Mouse (Mus musculus) kidney, postnatal 25 days (tissue): ENCODE results near the gene Gm17019.
"Not testable (repeated sequence)": the region's sequence is repeated elsewhere in the genome, so short reads cannot be mapped to it uniquely, and the experiment has no call there.

Experiments
- DNase-seq, 2 experiments: peaks; one replicate each; pipeline ENCODE4 v3.0.0; 2021; ENCODE audit warnings: mixed read lengths in 2 of 2

Gm17019 gene

DNA sequence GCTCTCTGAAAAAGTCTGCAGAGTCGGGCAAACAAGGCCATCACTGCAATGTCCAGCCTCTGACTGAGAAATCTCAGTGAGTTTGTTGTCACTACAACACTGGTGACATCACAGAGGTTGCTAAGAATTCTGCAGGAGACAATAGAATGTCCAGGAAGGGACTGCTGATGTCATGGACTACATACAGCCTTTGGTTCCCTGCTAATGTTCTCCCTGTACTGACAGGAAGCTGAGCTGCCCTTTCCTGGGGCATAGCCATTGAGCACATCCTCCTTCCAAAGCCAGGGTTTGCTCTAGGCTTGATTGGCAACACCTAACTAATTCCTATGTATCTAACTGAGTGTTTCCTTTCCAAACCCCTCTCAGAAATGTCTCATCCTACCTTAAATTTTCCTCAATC lies at the start of gene Gm17019:
Gene Gm17019 (minus strand): TSS at position 101 of the 400 bp plus-strand sequence.
- DNase-seq = not testable (repeated sequence)

DNA sequence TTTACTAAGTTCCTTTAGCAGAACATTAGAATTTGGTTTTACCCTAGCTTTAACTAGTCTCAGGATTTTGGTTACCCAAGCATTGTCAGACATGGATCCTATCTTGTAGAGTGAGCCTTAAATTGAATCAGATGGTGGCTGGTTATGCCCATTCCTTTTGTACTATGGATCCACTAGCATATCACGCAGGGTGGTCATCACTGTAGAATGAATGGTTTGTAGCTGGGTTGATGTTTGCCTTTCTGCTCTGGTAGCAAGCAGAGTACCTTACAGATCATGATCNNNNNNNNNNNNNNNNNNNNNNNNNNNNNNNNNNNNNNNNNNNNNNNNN lies 29.6 kb upstream of the Gm17019 start:
- DNase-seq = not testable (repeated sequence)

DNA sequence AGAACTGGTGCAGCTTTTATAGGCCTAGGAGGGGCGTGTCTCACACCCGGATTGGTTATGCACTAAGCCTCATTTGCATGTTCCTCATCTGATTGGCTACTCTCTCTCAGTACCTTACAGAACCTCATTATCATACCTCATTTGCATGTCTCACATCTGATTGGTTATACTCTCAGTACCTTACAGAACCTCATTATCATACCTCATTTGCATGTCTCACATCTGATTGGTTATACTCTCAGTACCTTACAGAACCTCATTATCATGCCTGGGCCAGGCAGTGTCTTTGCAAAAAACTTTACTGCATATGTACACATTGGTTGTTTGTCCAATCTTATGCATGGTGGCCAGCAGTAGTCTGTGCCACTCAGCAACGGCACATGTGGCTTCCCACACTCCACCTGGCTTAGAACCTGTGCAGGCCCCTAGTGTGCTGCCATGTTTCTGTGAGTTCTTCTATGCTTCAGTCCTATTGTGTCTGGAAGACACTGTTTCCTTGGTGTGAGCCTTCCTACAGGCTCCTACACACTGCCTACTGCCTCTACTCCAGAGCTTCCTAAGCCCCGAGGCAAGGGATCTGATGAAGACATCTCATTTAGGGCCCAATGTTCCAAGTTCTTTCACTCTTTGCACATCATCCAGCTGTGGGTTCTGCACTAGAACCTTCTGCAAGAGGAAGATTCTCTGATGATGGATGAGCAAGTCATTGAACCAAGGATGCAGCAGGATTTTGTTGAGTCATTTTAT lies 29.0 kb upstream of the Gm17019 start:
- not testable (repeated sequence) for DNase-seq

DNA sequence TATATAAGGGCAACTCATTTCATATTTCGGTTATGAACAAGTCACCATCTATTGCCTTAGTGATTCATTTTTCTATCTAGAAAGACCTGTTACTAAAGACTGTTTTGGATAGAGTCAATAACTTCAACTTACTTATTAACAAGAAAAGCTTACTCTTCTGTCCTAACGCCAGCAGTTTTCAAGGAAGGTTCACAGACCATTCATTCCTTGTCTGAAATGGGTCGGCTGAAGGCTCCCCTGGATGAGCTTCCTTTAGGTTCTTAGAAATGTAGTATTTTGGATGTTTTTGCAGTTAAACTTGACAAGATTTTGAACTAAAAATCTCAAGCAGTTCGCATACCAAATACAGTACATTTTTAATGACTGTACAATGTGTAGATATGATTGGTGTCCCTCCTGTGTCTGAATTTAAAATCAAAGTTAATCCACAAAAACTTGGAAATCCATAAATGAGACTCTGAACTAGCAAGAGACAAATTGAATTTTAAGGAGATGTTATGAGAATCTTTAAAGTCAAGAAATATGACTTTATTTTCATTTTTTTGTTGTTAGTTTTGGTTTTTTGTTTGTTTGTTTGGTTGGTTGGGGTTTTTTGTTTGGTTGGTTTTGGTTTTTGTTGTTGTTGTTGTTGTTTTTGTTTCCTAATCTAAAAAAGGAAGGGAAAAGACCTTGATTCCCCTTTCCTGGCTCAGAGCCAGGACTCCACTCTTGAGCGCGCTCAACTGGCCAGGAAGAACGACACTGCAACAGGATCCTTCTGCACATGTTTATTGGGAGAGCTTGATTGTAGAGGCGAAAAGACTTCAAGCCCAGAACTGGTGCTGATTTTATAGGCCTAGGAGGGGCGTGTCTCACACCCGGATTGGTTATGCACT lies 21.6 kb upstream of the Gm17019 start:
- peak; percentile 18 to 43 for DNase-seq

DNA sequence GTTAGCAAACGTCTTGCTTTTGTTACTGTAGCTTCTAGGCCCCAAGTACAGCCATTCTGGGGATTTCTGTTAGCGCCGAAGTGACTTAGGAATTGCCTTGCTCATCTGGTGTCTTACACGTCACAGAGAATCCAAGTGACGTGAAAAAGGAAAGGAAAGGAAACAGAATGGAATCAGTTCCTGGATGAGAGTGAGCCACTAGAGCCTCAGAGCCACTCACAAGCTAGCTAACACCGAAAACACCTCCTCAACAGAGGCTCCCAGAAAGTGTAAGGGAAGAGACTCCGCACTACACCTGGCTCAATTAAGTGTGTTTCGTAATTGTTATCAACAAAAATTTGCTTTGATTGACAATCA lies 20.8 kb upstream of the Gm17019 start:
- not testable (repeated sequence) for DNase-seq

DNA sequence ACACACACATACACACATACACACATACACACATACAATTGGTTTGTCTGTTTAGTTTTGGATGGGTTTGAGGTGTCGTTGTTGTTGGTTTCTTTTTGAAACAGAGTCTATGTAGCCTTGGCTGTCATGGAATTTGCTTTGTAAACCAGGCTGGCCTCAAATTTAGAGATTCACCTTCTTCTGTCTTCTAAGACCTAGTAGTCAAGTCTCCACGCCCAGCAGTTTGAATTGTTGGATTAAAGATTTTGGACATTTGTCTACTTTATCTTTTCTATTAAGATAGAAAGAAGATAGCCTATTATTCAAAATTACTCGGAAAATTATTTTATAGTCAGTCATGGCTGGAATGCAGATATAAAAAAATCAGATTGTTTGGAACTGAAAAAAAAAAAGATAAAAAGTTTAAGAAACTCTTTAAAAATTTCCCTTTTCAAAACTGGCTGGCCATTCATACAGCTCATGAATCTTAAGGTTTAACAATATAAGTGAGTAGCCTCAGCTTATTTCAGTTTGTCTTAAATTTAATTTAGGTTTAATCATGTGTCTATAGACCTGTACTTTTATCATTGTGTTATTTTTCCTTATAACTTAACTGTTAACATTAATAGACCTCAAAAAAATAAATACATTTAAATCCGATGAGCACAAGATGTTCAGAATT lies 20.3 kb upstream of the Gm17019 start:
- not testable (repeated sequence) for DNase-seq

DNA sequence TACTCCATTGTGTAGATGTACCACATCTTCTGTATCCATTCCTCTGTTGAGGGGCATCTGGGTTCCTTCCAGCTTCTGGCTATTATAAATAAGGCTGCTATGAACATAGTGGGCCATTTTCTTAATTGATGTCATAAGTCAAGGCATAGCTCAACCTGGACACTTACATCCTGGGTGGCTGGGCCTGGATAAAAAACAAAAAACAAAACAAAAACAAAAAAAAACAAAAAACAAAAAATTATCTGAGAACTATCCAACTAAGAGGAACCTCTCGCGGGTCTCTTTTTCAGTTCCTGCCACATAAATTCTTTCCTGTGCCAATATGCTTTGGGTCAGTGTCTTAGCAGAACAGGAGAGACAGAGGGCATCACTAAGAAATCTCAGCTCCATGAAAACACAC lies 18.0 kb upstream of the Gm17019 start:
- not testable (repeated sequence) for DNase-seq

DNA sequence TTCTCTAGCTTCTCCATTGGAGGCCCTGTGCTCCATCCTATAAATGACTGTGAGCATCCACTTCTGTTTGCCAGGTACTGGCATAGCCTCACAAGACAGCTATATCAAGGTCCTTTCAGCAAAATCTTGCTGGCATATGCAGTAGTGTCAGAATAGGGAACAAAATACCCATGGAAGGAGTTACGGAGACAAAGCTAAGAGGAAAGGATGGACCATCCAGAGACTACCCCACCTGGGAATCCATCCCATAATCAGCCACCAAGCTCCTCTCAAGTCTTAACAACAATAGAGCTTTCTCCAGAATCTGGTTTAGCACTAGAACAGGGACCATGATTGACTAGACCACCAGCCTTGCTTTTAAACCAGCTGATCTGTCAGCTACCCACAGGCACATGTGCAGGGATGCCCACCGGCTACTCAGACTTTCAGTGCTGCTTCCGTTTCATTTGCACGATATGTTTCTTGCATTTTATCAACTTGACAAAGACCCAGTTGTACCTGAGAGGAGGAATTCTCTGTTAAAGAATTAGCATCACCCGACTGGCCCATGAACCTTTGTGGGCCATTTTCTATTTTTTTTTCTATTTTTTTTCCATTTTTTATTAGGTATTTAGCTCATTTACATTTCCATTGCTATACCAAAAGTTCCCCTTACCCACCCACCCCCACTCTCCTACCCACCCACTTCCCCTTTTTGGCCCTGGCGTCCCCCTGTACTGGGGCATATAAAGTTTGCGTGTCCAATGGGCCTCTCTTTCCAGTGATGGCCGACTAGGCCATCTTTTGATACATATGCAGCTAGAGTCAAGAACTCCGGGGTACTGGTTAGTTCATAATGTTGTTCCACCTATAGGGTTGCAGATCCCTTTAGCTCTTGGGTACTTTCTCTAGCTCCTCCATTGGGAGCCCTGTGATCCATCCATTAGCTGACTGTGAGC lies 12.3 kb upstream of the Gm17019 start:
- DNase-seq = not testable (repeated sequence)

DNA sequence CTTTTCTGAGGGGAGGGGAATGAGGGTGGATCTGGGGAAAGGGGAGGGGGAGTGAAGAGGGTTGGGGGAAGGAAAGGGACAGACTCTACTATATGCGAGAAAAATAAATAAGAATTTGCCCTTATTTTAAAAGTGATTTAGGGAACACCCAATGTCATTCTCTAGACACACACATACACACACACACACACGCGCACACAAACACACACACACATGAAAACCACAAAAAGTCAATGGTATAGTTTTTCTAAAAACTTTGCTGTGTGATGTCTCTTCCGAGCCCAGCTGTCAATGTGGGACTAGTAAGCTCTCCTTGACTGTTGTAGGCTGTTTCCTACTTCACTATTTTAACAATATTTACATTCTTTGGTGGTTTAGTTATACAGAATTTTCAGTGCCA lies 8.0 kb upstream of the Gm17019 start:
- DNase-seq = not testable (repeated sequence)

DNA sequence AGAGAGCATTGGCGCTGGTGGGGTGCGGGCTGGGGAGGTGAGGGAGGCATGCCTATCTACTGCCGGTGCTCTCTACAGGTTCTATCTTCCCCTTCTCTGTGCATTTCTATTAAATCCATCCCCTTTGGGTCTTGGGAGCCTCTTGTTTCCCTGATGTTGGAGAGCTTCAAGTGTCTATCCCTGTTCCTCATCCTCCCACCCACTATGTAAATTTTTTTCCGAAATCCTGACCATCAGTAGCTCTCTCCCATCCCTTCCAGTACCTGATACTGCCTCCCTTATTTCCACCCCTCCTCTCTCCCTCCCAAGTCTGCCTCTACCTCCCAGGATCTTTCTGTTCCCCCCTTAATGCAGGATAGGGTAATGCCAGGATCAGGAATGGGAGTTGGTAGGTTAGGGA lies 7.2 kb upstream of the Gm17019 start:
- DNase-seq = not testable (repeated sequence)

DNA sequence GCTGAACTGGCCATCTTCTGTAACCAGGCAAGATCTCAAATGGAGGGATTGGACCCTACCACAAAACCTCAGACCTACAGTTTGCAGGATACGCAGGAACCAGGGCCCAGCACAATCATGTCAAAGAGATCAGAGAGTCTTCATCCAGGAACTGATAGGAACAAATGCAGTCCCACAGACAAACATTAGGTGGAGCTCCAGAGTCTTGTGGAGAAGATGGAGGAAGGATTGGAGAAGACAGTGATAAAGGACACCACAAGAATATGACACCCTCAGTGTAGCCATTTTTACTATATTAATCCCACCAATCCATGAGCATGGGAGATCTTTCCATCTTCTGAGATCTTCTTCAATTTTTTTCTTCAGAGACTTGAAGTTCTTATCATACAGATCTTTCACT lies 8.5 kb downstream of the Gm17019 start:
- peak in 1 of 2 experiments; percentile 39 for DNase-seq

DNA sequence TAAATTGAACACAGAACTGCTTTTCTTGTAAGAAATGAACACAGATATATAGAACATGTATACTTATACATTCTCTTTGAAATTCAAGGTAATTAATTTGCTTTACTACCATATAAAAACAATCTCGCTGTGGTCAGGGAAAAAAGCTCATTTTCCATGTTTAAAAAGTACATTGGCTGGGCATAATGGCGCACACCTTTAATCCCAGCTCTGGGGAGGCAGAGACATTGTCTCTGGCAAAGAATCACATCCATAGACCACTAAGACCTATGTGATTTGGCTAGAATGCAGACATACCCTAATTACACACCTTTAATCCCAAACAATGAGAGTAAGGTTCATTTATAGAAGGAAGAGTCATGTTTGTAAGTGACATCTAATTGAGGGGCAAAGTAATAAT lies 12.7 kb downstream of the Gm17019 start:
- not testable (repeated sequence) for DNase-seq

DNA sequence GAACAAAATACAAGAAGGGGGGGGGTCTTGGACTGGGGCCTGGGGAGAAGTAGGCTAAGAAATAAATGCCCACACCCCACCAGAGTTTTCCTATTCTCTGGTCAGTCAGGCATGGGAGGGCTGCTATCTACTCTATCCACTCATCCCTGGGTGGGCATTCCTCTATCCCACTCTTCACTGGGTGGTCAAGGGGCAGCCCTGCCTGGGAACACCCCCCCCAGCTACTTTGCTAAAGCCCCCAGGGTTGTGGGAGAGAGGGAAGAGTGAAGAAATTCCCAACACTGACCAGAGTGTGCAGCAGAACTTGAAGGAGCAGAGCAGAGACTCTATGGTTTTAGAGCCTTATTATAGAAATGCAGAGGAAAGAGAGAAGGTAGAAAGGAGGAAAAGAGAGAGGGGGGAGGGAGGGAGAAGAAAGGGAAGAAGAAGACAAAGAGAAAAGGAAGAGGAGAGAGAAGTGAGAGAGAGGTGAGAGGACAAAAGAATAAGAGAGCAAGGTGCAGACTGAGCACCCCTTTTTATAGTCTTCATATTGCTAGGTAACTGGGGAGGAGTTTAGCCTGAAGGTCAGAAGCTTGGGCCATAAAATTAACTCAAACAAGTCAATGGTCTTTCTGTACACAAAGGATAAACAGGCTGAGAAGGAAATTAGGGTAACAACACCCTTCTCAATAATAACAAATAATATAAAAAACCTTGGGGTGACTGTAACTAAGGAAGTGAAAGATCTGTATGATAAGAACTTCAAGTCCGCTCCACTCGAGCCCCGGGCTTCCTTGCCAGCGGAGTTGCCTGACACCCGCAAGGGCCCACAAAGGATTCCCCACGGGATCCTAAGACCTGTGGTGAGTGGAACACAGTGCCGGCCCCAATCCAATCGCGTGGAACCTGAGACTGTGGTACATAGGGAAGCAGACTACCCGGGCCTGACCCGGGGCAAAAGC lies 21.9 kb downstream of the Gm17019 start:
- not testable (repeated sequence) for DNase-seq

DNA sequence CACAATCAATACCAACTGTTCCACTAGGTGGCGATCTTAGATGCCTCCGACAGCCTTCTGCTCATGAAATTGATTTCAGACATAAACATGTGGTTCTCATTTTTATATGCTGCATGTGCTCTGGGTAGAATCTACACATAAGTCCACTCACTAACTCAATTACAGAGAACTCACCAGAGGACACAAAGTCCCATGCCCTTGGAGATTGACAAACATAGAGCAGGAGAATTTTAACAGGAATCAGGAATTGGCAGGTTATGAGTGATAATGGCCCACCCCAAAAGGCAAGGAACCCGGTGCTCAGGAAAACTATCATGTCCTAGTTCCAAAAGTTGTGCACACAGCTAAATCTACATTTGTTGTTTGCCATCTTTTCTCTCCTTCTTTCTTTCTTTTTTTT lies 25.9 kb downstream of the Gm17019 start:
- DNase-seq = not testable (repeated sequence)

DNA sequence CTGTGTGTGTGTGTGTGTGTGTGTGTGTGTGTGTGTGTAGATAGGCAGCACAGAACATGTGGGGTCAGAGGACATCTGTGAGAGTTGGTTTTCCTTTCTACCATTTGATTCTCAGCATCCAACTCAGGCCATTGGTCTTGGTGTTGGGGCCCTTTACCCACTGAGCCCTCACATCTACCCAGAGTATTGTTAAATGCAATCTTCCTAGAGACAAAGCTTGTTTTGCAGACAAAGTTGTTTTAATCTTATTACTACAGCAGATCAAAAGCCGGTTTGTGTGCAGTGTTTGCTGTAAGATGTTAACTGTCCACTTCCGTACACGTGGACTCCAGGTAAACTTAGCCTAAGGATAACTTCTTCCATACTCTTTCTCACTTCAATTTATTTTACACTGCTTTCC lies 26.5 kb downstream of the Gm17019 start:
- not testable (repeated sequence) for DNase-seq

DNA sequence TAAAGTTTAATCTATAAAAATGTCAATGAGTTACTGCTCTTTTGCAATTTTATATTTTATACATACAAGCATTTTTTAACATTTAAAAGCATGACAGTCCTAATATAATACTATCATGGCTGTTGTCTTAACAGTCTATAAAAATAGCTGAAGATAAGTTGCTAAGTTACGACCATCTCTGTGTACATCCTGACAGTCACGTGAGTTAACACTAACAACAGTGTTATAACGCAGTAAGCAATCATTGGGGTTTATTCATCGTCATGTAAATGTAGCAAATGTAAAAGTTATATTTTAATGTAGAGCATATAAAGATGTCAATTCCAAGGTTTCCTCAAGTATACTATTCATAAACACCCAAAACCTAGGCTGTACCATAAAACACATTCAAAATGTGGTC lies 27.2 kb downstream of the Gm17019 start:
- DNase-seq = not testable (repeated sequence)

DNA sequence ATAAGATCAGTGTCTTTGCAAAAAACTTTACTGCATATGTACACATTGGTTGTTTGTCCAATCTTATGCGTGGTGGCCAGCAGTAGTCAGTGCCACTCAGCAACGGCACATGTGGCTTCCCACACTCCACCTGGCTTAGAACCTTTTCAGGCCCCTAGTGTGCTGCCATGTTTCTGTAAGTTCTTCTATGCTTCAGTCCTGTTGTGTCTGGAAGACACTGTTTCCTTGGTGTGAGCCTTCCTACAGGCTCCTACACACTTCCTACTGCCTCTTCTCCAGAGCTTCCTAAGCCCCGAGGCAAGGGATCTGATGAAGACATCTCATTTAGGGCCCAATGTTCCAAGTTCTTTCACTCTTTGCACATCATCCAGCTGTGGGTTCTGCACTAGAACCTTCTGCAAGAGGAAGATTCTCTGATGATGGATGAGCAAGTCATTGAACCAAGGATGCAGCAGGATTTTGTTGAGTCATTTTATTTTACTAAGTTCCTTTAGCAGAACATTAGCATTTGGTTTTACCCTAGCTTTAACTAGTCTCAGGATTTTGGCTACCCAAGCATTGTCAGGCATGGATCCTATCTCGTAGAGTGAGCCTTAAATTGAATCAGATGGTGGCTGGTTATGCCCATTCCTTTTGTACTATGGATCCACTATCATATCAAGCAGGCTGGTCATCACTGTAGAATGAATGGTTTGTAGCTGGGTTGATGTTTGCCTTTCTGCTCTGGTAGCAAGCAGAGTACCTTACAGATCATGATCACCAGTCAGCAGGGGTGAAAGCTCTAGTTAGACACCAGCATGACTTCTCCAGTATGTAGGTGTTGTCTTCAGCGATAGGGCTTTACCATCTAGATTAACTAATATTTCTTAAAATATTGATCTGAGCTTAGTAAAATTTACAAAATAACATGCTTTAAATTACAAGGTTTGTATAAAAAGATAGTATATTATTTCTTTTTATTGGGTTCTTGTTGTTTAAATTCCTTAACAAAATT lies 27.9 kb downstream of the Gm17019 start:
- not testable (repeated sequence) for DNase-seq

DNA sequence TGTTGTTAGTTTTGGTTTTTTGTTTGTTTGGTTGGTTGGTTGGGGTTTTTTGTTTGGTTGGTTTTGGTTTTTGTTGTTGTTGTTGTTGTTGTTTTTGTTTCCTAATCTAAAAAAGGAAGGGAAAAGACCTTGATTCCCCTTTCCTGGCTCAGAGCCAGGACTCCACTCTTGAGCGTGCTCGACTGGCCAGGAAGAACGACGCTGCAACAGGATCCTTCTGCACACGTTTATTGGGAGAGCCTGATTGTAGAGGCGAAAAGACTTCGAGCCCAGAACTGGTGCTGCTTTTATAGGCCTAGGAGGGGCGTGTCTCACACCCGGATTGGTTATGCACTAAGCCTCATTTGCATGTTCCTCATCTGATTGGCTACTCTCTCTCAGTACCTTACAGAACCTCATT lies 34.7 kb downstream of the Gm17019 start:
- DNase-seq = not testable (repeated sequence)

DNA sequence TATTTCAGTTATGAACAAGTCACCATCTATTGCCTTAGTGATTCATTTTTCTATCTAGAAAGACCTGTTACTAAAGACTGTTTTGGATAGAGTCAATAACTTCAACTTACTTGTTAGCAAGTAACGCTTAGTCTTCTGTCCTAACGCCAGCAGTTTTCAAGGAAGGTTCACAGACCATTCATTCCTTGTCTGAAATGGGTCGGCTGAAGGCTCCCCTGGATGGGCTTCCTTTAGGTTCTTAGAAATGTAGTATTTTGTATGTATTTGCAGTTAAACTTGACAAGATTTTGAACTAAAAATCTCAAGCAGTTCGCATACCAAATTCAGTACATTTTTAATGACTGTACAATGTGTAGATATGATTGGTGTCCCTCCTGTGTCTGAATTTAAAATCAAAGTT lies 35.2 kb downstream of the Gm17019 start:
- DNase-seq = peak; percentile 62 to 67
